Mouse (Mus musculus): ENCODE results near the gene Zfp932. TPM values are rescaled to one million over a fixed set of nuclear protein-coding genes. Genes with fewer than 3 reads are reported as not detected.
"Not testable (repeated sequence)": the region's sequence is repeated elsewhere in the genome, so short reads cannot be mapped to it uniquely, and the experiment has no call there.

Zfp932 gene
- 31.7 and 62.0 TPM in 2 replicates for total RNA-seq (2014; fragmentation: Nextera tagmentation)
- total RNA-seq (2017): 63.1 and 110 TPM in 2 replicates

- ATAC-seq (replicated peaks; ENCODE audit: poor library complexity, severe bottlenecking): peak; percentile 100
These were observed at the start of gene Zfp932 for GRCm38 (mm10) chr5:109996026-109996937. TSS of gene Zfp932 (plus strand) at chr5:109996521.

- no peak for ATAC-seq (replicated peaks; ENCODE audit: poor library complexity, severe bottlenecking)
These were observed 46.0 kb upstream of the Zfp932 start for GRCm38 (mm10) chr5:109950281-109950680.

DNA sequence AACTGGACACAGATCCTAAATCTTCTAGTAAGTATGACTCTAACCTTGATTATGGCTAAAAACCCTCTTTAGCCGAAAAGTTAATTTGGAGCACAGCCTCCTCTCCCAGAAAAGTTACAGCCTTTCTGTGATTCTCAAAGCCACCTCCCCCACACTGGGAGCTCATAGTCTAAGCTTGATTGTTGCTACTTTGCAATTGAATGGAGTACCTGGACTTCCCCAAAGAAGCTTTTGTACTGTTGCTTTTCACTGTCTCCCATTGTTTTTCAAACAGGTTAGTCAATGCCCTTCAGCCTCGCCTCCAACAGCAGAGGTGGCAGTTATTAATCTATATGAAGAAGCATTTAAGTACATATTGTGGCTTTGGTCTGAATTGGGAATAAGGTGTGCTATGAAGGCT, 15.6 kb upstream of the Zfp932 start:
- not testable (repeated sequence) for ATAC-seq (replicated peaks; ENCODE audit: poor library complexity, severe bottlenecking)

DNA sequence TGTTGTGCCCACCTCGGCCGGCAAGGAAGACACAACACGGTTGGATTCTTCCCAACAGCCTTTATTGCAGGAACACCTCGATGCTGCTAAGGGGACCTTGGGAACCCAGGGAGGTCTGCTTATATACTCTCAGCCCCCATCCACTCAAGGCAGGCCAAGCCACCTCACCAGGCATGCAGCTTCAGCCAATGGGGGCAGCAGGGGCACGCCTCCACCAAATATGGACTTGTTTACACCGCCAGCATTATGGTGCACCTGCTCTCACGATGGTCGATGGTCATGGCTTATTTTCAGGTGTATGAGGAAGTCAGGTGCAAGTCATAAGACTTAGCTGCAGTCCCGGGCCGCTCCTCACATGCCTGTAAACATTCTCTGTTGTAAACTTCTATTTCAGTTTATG, 860 bp upstream of the Zfp932 start:
- not testable (repeated sequence) for ATAC-seq (replicated peaks; ENCODE audit: poor library complexity, severe bottlenecking)

DNA sequence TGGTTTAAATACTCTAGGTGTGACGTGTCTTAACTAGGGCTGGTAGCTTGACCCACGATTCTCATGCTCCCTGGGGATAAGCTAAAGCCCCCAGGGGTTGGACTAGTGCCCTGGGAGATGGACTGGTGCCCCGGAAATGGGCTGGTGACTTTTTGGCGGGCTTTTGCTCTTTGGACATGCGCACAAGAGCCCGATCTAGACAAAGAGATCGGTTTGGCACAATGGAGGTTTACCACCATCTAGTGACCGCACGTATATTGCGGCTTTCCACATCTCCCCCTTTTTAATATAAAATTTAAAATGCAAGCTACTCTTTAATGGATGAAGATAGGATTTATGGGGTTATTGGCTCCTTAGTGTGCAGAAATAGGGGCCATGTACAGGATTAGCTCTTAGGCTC, 19.5 kb downstream of the Zfp932 start:
- ATAC-seq (replicated peaks; ENCODE audit: poor library complexity, severe bottlenecking): not testable (repeated sequence)

GRCm38 (mm10) chr5:110023273-110023672, 27.0 kb downstream of the Zfp932 start:
- ATAC-seq (replicated peaks; ENCODE audit: poor library complexity, severe bottlenecking): no peak

GRCm38 (mm10) chr5:110023694-110024427, 27.5 kb downstream of the Zfp932 start:
- ATAC-seq (replicated peaks; ENCODE audit: poor library complexity, severe bottlenecking): peak; percentile 92

- peak; percentile 98 for ATAC-seq (replicated peaks; ENCODE audit: poor library complexity, severe bottlenecking)
These were observed 61.5 kb downstream of the Zfp932 start for GRCm38 (mm10) chr5:110057637-110058408.

Other genes with a start within 250 kb of the Zfp932 start
- 2.1 and 22.0 TPM in 2 replicates for gene 4930522L14Rik, start 244.6 kb upstream of the Zfp932 start, total RNA-seq (2014; fragmentation: Nextera tagmentation)
- 16.8 and 22.8 TPM in 2 replicates for gene 4930522L14Rik, start 244.6 kb upstream of the Zfp932 start, total RNA-seq (2017)
- gene Gm15446, start 73.1 kb upstream of the Zfp932 start, total RNA-seq (2014; fragmentation: Nextera tagmentation): 26.2 and 35.1 TPM in 2 replicates
- gene Gm15446, start 73.1 kb upstream of the Zfp932 start, total RNA-seq (2017): 73.0 and 188 TPM in 2 replicates
- 5.2 and 20.4 TPM in 2 replicates for gene Gm17655, start 76.0 kb downstream of the Zfp932 start, total RNA-seq (2014; fragmentation: Nextera tagmentation)
- gene Gm17655, start 76.0 kb downstream of the Zfp932 start, total RNA-seq (2017): 4.4 and 12.0 TPM in 2 replicates
- gene Gm35315, start 97.9 kb downstream of the Zfp932 start, total RNA-seq (2014; fragmentation: Nextera tagmentation): 0.73 and 1.7 TPM in 2 replicates
- 0.72 and 1.6 TPM in 2 replicates for gene Gm35315, start 97.9 kb downstream of the Zfp932 start, total RNA-seq (2017)
- gene Plcxd1, start 103.4 kb downstream of the Zfp932 start, total RNA-seq (2014; fragmentation: Nextera tagmentation): not detected in 2 replicates
- gene Plcxd1, start 103.4 kb downstream of the Zfp932 start, total RNA-seq (2017): not detected in 2 replicates
- gene Gtpbp6, start 111.7 kb downstream of the Zfp932 start, total RNA-seq (2014; fragmentation: Nextera tagmentation): 20.4 and 32.2 TPM in 2 replicates
- gene Gtpbp6, start 111.7 kb downstream of the Zfp932 start, total RNA-seq (2017): 9.2 and 14.0 TPM in 2 replicates
- 6.4 and 8.4 TPM in 2 replicates for gene Zfp605, start 113.6 kb downstream of the Zfp932 start, total RNA-seq (2014; fragmentation: Nextera tagmentation)
- gene Zfp605, start 113.6 kb downstream of the Zfp932 start, total RNA-seq (2017): 3.3 and 9.3 TPM in 2 replicates
- gene Chfr, start 139.3 kb downstream of the Zfp932 start, total RNA-seq (2014; fragmentation: Nextera tagmentation): 28.0 and 33.3 TPM in 2 replicates
- gene Chfr, start 139.3 kb downstream of the Zfp932 start, total RNA-seq (2017): 39.4 and 45.1 TPM in 2 replicates
- gene Golga3, start 180.2 kb downstream of the Zfp932 start, total RNA-seq (2014; fragmentation: Nextera tagmentation): 16.9 and 23.9 TPM in 2 replicates
- 19.4 and 22.8 TPM in 2 replicates for gene Golga3, start 180.2 kb downstream of the Zfp932 start, total RNA-seq (2017)
- gene Ankle2, start 234.5 kb downstream of the Zfp932 start, total RNA-seq (2014; fragmentation: Nextera tagmentation): 31.4 and 42.7 TPM in 2 replicates
- 53.1 and 68.9 TPM in 2 replicates for gene Ankle2, start 234.5 kb downstream of the Zfp932 start, total RNA-seq (2017)